Mouse (Mus musculus): ENCODE data around the gene Fstl1.

GRCm38 (mm10) chr16:37851366-37851765, 74.7 kb downstream of the Fstl1 start:
- TF ChIP-seq CHD2 (IDR thresholded peaks at IDR 0.05; ENCODE audit: low read depth, low read length) (no peak), ZNF384 (IDR thresholded peaks at IDR 0.05; ENCODE audit: low read depth, low read length) (no peak)
